Mouse (Mus musculus) stomach, embryonic 16.5 days (tissue): ENCODE measurements around the gene Ric3. TPM values are rescaled to one million over a fixed set of nuclear protein-coding genes. Genes with fewer than 3 reads are reported as not detected.

ENCODE experiments used
- ATAC-seq: fragments of 200-750 bp; cut with Nextera tagmentation; 2 replicates; pipeline ENCODE4 v1.8.0; 2017; ENCODE audit warnings: moderate number of reproducible peaks, moderate TSS enrichment; ENCODE audit not compliant: insufficient read depth, low FRiP score
- H3K27ac ChIP-seq: fragments of 300-500 bp; sonication (generic); 2 replicates; pipeline ENCODE4 v1.5.1; 2014; ENCODE audit warnings: low read length
- H3K27me3 ChIP-seq: fragments of 300-500 bp; sonication (generic); 2 replicates; pipeline ENCODE4 v1.6.1; 2014; ENCODE audit warnings: low read length, control low read depth, mixed read lengths; ENCODE audit not compliant: control insufficient read depth, insufficient read depth
- H3K36me3 ChIP-seq: fragments of 300-500 bp; sonication (generic); 2 replicates; pipeline ENCODE4 v1.6.1; 2014; ENCODE audit warnings: low read length; ENCODE audit not compliant: control insufficient read depth, insufficient read depth
- H3K4me1 ChIP-seq: fragments of 300-500 bp; sonication (generic); 2 replicates; pipeline ENCODE4 v1.6.1; 2014; ENCODE audit warnings: low read length, control low read depth, mixed read lengths; ENCODE audit not compliant: control insufficient read depth, insufficient read depth
- H3K4me2 ChIP-seq: fragments of 300-500 bp; sonication (generic); 2 replicates; pipeline ENCODE4 v1.6.1; 2014; ENCODE audit warnings: low read depth, low read length, mixed read lengths
- H3K4me3 ChIP-seq: fragments of 300-500 bp; sonication (generic); replicated peaks from 2 replicates; pipeline ENCODE4 v1.5.1; 2014; ENCODE audit warnings: mild to moderate bottlenecking, low read length
- H3K9ac ChIP-seq: fragments of 300-500 bp; sonication (generic); 2 replicates; pipeline ENCODE4 v1.6.1; 2014; ENCODE audit warnings: low read length
- H3K9me3 ChIP-seq: fragments of 300-500 bp; sonication (generic); replicated peaks from 2 replicates; pipeline ENCODE4 v1.6.1; 2016; ENCODE audit warnings: low read length, control low read depth; ENCODE audit not compliant: control insufficient read depth
- WGBS: fragments of 180-500 bp; shearing (Covaris S2); extraction: QIAGEN DNeasy Blood & Tissue Kit; methylation state at CpG from one replicate; pipeline ENCODE4 v1.1.7; 2014; 5-methylcytosine and 5-hydroxymethylcytosine counted together
- polyA plus RNA-seq: library from polyadenylated mRNA; unstranded; fragments of >200 nt; fragmentation: Nextera tagmentation; extraction: Ambion mirVana; gene quantifications from 2 replicates; pipeline ENCODE4 v1.2.1, GENCODE M21; 2015

Ric3 gene
- polyA plus RNA-seq, 1 experiment from 2014 or later: 2.9 TPM

- H3K4me2 ChIP-seq: no peak overlapping the region
Measured at GRCm38 (mm10) chr7:109000315-109000954, 82.7 kb downstream of the Ric3 start.

DNA sequence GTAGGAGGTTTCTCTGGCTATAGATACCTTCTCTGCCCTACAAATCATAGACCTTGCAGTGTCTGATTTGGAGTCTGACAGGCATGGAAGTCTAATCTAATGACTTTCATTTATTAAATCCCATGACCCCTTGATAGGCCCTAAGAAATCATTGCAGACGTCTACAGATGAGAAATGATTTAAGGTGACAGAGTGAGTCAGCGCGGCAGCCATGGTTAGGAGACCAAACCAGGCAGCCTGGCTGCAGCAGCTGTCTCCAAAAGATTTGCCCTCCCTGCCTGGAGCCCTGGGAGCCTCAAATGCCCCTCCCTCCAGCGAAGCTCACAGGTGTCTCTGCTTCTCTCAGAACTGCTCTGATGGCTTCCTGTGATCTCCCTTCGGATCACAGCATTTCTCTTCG, 87.0 kb downstream of the Ric3 start:
- H3K4me3 ChIP-seq: no peak overlapping the region
- H3K36me3 ChIP-seq: no peaks in the 10 kb centered on the region
- ATAC-seq: no peak
- no peaks in the 10 kb centered on the region for H3K27me3 ChIP-seq
- no peak overlapping the region for H3K9ac ChIP-seq
- 58% methylated on average over 6 of the region's 6 CpGs for WGBS
- H3K27ac ChIP-seq: no peak overlapping the region
- H3K9me3 ChIP-seq: no peaks in the 10 kb centered on the region
- no peaks in the 10 kb centered on the region for H3K4me1 ChIP-seq
- H3K4me2 ChIP-seq: no peak overlapping the region

More at GRCm38 (mm10) chr7:109000315-109000954, 82.7 kb downstream of the Ric3 start:
- Histone ChIP-seq H3K4me1 (no peaks in the 10 kb centered on the region), H3K4me3 (no peak overlapping the region), H3K9me3 (no peaks in the 10 kb centered on the region), H3K36me3 (no peaks in the 10 kb centered on the region), H3K9ac (no peak overlapping the region), H3K27me3 (no peaks in the 10 kb centered on the region), H3K27ac (no peak overlapping the region)
- ATAC-seq: no peak
- whole genome bisulfite sequencing: 44% methylated on average over 4 of the region's 4 CpGs

DNA sequence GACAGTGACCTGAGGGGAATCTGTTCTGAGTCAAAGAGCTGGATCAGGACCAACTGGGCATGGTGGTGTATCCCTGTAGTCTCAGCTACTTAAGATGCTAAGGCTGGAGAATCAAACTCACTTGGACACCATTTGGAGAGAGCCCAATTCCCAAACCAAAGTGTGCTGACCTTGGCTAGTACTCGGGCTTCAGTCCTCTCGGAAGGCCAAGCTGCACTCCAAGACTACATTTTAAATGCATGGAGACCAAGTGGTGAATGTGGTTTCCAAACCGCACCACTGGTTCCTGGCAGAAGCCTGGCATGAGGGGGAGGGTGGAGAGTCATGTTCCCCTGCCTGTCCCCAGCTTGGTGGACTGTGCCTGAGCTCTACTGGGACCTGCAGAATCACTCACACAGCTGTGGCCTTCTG, 89.2 kb downstream of the Ric3 start:
- no peak overlapping the region for H3K4me3 ChIP-seq
- no peak overlapping the region for H3K4me2 ChIP-seq
- no peak overlapping the region for H3K9ac ChIP-seq
- no peaks in the 10 kb centered on the region for H3K36me3 ChIP-seq
- no peak overlapping the region for H3K27ac ChIP-seq
- H3K4me1 ChIP-seq: no peaks in the 10 kb centered on the region
- no peaks in the 10 kb centered on the region for H3K27me3 ChIP-seq
- 76% methylated on average over 3 of the region's 3 CpGs for WGBS
- H3K9me3 ChIP-seq: no peaks in the 10 kb centered on the region
- no peak for ATAC-seq

- Histone ChIP-seq H3K36me3 (no peaks in the 10 kb centered on the region), H3K4me2 (no peak overlapping the region), H3K27me3 (no peaks in the 10 kb centered on the region), H3K9ac (no peak overlapping the region), H3K27ac (no peak overlapping the region), H3K4me1 (no peaks in the 10 kb centered on the region), H3K4me3 (no peak overlapping the region), H3K9me3 (no peaks in the 10 kb centered on the region)
- ATAC-seq: no peak
- 65% methylated on average over 7 of the region's 7 CpGs for WGBS
Measured at GRCm38 (mm10) chr7:108993230-108993629, 89.9 kb downstream of the Ric3 start.

DNA sequence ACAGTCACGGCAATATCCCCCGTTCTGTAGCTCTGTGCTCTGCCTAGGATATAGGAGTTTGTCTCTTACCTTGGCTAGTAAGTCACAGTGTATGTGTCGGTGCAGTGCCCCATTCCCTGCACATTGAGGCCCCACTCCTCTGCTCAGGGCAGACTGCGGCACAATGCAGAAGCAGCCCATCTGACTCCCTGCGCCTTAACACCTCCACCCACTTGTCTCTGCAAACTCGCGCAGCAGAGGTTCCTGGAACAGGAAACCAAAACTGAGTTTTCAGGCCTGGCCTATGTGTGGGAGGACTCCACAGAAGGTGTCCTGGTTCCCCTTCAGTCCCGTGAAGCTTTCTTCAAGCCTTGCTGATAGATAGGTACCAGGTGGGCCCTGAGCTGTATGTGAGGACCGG, 91.9 kb downstream of the Ric3 start:
- Histone ChIP-seq H3K9ac (no peak overlapping the region), H3K27me3 (no peaks in the 10 kb centered on the region), H3K4me2 (no peak overlapping the region), H3K4me1 (no peaks in the 10 kb centered on the region), H3K4me3 (no peak overlapping the region), H3K36me3 (no peaks in the 10 kb centered on the region), H3K9me3 (no peaks in the 10 kb centered on the region), H3K27ac (no peak overlapping the region)
- no peak for ATAC-seq
- 78% methylated on average over 9 of the region's 9 CpGs for WGBS

- 81% methylated on average over 2 of the region's 3 CpGs for WGBS
- H3K4me3 ChIP-seq: no peak overlapping the region
- H3K9ac ChIP-seq: no peak overlapping the region
- no peaks in the 10 kb centered on the region for H3K9me3 ChIP-seq
- H3K27ac ChIP-seq: no peak overlapping the region
- H3K4me1 ChIP-seq: no peaks in the 10 kb centered on the region
- no peak for ATAC-seq
- no peaks in the 10 kb centered on the region for H3K27me3 ChIP-seq
- H3K36me3 ChIP-seq: no peaks in the 10 kb centered on the region
- H3K4me2 ChIP-seq: no peak overlapping the region
Measured at GRCm38 (mm10) chr7:108985934-108986708, 97.0 kb downstream of the Ric3 start.

Other genes starting within 250 kb of the Ric3 start
- gene Olfr516, start 232.8 kb downstream of the Ric3 start, polyA plus RNA-seq: not detected in 2 replicates
- not detected in 2 replicates for gene Olfr517, start 211.0 kb downstream of the Ric3 start, polyA plus RNA-seq
- not detected in 2 replicates for gene Olfr518, start 198.3 kb downstream of the Ric3 start, polyA plus RNA-seq
- gene Olfr519, start 188.9 kb downstream of the Ric3 start, polyA plus RNA-seq: not detected in 2 replicates
- 0.89 and 2.3 TPM in 2 replicates for gene Nlrp10, start 153.2 kb downstream of the Ric3 start, polyA plus RNA-seq
- 60.7 and 63.5 TPM in 2 replicates for gene Eif3f, start 148.9 kb downstream of the Ric3 start, polyA plus RNA-seq
- gene Tub, start 133.0 kb downstream of the Ric3 start, polyA plus RNA-seq: 2.1 and 2.6 TPM in 2 replicates
- 5.2 and 8.3 TPM in 2 replicates for gene Lmo1, start 91.9 kb upstream of the Ric3 start, polyA plus RNA-seq